Mouse (Mus musculus) CH12.LX (cell line): ENCODE measurements around the gene Krtap28-13. TPM values are rescaled to one million over a fixed set of nuclear protein-coding genes. Genes with fewer than 3 reads are reported as not detected.
A peak's percentile ranks its signal among the peaks of the same experiment; 100 is the strongest.

ENCODE experiments used
- DNase-seq: peaks from one replicate; pipeline ENCODE4 v3.0.0-alpha.2; 2013; ENCODE audit errors: extremely low read depth
- H3K27ac ChIP-seq: 2 replicates; pipeline ENCODE4 v1.5.1; 2012; ENCODE audit warnings: low read depth, mild to moderate bottlenecking, control low read depth, moderate library complexity; ENCODE audit not compliant: insufficient read depth
- H3K27me3 ChIP-seq: replicated peaks from 2 replicates; pipeline ENCODE3; 2012; ENCODE audit warnings: inconsistent platforms
- H3K36me3 ChIP-seq, 2 experiments: replicated peaks in 1 of 2; 2 replicates each; pipeline versions ENCODE3 to v1.6.1; 2012; ENCODE audit warnings: inconsistent platforms in 1 of 2, low read length in 1 of 2, mild to moderate bottlenecking in 1 of 2, mixed read lengths in 1 of 2, moderate library complexity in 1 of 2; ENCODE audit not compliant: control insufficient read depth in 1 of 2, insufficient read depth in 1 of 2
- H3K4me1 ChIP-seq, 2 experiments: 2 replicates each; pipeline ENCODE4 v1.6.1; 2012; ENCODE audit warnings: inconsistent platforms in 1 of 2, moderate library complexity in 1 of 2; ENCODE audit not compliant: insufficient read depth in 2 of 2, control insufficient read depth in 1 of 2
- H3K4me2 ChIP-seq: 2 replicates; pipeline ENCODE4 v1.6.1; 2012; ENCODE audit warnings: low read depth, mild to moderate bottlenecking, control low read depth; ENCODE audit not compliant: poor library complexity, insufficient read depth, severe bottlenecking
- H3K4me3 ChIP-seq, 3 experiments: fragments of 150-350 bp in 1 of 3; sonication (generic) in 1 of 3; replicated peaks in 1 of 3; 2 replicates each; pipeline versions ENCODE3 to v1.5.1; 2011 to 2012; ENCODE audit warnings: low read depth in 2 of 3, low read length in 2 of 3, mild to moderate bottlenecking in 2 of 3, moderate library complexity in 2 of 3, control low read depth in 1 of 3, improper control_type of control experiment in 1 of 3, inconsistent platforms in 1 of 3, mixed read lengths in 1 of 3; ENCODE audit not compliant: poor library complexity in 1 of 3
- H3K79me2 ChIP-seq: replicated peaks from 2 replicates; pipeline ENCODE4 v1.6.1; 2012; ENCODE audit warnings: mild to moderate bottlenecking, moderate library complexity; ENCODE audit not compliant: control insufficient read depth, poor library complexity, insufficient read depth, severe bottlenecking; ENCODE audit errors: extremely low read depth
- H3K9ac ChIP-seq: 2 replicates; pipeline ENCODE4 v1.6.1; 2012; ENCODE audit warnings: low read depth, mild to moderate bottlenecking, control low read depth, moderate library complexity; ENCODE audit not compliant: insufficient read depth
- H3K9me3 ChIP-seq: replicated peaks from 2 replicates; pipeline ENCODE3; 2012; ENCODE audit warnings: low read length, inconsistent platforms, mixed read lengths
- BHLHE40 ChIP-seq: IDR thresholded peaks from 2 replicates; pipeline ENCODE4 v1.6.1; 2011; ENCODE audit warnings: mild to moderate bottlenecking, low read depth, low read length, improper control_type of control experiment
- CHD1 ChIP-seq: IDR thresholded peaks from 2 replicates; pipeline ENCODE4 v1.6.1; 2012; ENCODE audit warnings: low read depth, low read length, improper control_type of control experiment, inconsistent platforms
- CHD2 ChIP-seq: IDR thresholded peaks from 2 replicates; pipeline ENCODE4 v1.6.1; 2011; ENCODE audit warnings: low read length, improper control_type of control experiment
- CTCF ChIP-seq, 2 experiments: IDR thresholded peaks in 1 of 2; conservative IDR thresholded peaks in 1 of 2; 2 replicates each; pipeline ENCODE4 v1.5.1; 2011 to 2012; ENCODE audit warnings: low read depth in 2 of 2, low read length in 2 of 2, improper control_type of control experiment in 1 of 2, inconsistent platforms in 1 of 2, mild to moderate bottlenecking in 1 of 2, moderate library complexity in 1 of 2
- E2F4 ChIP-seq: IDR thresholded peaks from 2 replicates; pipeline ENCODE4 v1.6.1; 2011; ENCODE audit warnings: low read depth, low read length, improper control_type of control experiment; ENCODE audit not compliant: insufficient replicate concordance
- ELF1 ChIP-seq: IDR thresholded peaks from 2 replicates; pipeline ENCODE4 v1.6.1; 2014; ENCODE audit warnings: low read depth, mild to moderate bottlenecking, inconsistent platforms, low read length, improper control_type of control experiment
- EP300 ChIP-seq: IDR thresholded peaks from 2 replicates; pipeline ENCODE4 v1.6.1; 2011; ENCODE audit warnings: low read length, improper control_type of control experiment
- ETS1 ChIP-seq: conservative IDR thresholded peaks from 2 replicates; pipeline ENCODE4 v1.6.1; 2012; ENCODE audit warnings: low read depth, mild to moderate bottlenecking, inconsistent platforms, low read length, improper control_type of control experiment, moderate library complexity
- GABPA ChIP-seq: IDR thresholded peaks from 2 replicates; pipeline ENCODE4 v1.6.1; 2012; ENCODE audit warnings: low read depth, low read length, improper control_type of control experiment, inconsistent platforms; ENCODE audit not compliant: insufficient replicate concordance
- HCFC1 ChIP-seq: IDR thresholded peaks from 2 replicates; pipeline ENCODE4 v1.6.1; 2012; ENCODE audit warnings: low read depth, mild to moderate bottlenecking, inconsistent platforms, low read length, improper control_type of control experiment
- JUN ChIP-seq: IDR thresholded peaks from 2 replicates; pipeline ENCODE4 v1.6.1; 2011; ENCODE audit warnings: low read depth, mild to moderate bottlenecking, low read length, improper control_type of control experiment, moderate library complexity; ENCODE audit not compliant: insufficient read depth
- KAT2A ChIP-seq: IDR thresholded peaks from 2 replicates; pipeline ENCODE4 v1.6.1; 2012; ENCODE audit warnings: low read length, improper control_type of control experiment, inconsistent platforms; ENCODE audit not compliant: insufficient replicate concordance
- MEF2A ChIP-seq: IDR thresholded peaks from 2 replicates; pipeline ENCODE4 v1.6.1; 2014; ENCODE audit warnings: low read depth, mild to moderate bottlenecking, inconsistent platforms, low read length, improper control_type of control experiment, borderline replicate concordance
- NELFE ChIP-seq: IDR thresholded peaks from 2 replicates; pipeline ENCODE4 v1.6.1; 2011; ENCODE audit warnings: low read depth, low read length, improper control_type of control experiment
- NRF1 ChIP-seq: IDR thresholded peaks from 2 replicates; pipeline ENCODE4 v1.6.1; 2014; ENCODE audit warnings: low read depth, mild to moderate bottlenecking, inconsistent platforms, low read length, improper control_type of control experiment, moderate library complexity
- POLR2A ChIP-seq: IDR thresholded peaks from 2 replicates; pipeline ENCODE4 v1.6.1; 2011; ENCODE audit warnings: low read depth, mild to moderate bottlenecking, improper control_type of control experiment, low read length
- POLR2AphosphoS2 ChIP-seq: IDR thresholded peaks from 2 replicates; pipeline ENCODE4 v1.6.1; 2011; ENCODE audit warnings: low read depth, low read length, improper control_type of control experiment
- RAD21 ChIP-seq: IDR thresholded peaks from 2 replicates; pipeline ENCODE4 v1.6.1; 2011; ENCODE audit warnings: low read depth, mild to moderate bottlenecking, low read length, improper control_type of control experiment, moderate library complexity
- RCOR1 ChIP-seq: conservative IDR thresholded peaks from 2 replicates; pipeline ENCODE4 v1.6.1; 2012; ENCODE audit warnings: low read depth, mild to moderate bottlenecking, inconsistent platforms, low read length, improper control_type of control experiment
- SIN3A ChIP-seq: IDR thresholded peaks from 2 replicates; pipeline ENCODE4 v1.6.1; 2012; ENCODE audit warnings: low read length, improper control_type of control experiment, inconsistent platforms
- SMC3 ChIP-seq: IDR thresholded peaks from 2 replicates; pipeline ENCODE4 v1.6.1; 2011; ENCODE audit warnings: low read depth, low read length, improper control_type of control experiment
- TCF12 ChIP-seq: IDR thresholded peaks from 2 replicates; pipeline ENCODE4 v1.6.1; 2014; ENCODE audit warnings: low read depth, mild to moderate bottlenecking, inconsistent platforms, low read length, improper control_type of control experiment
- UBTF ChIP-seq: IDR thresholded peaks from 2 replicates; pipeline ENCODE4 v1.6.1; 2012; ENCODE audit warnings: low read depth, mild to moderate bottlenecking, inconsistent platforms, low read length, improper control_type of control experiment, moderate library complexity
- USF1 ChIP-seq: IDR thresholded peaks from 2 replicates; pipeline ENCODE4 v1.6.1; 2014; ENCODE audit warnings: low read depth, mild to moderate bottlenecking, inconsistent platforms, low read length, improper control_type of control experiment
- USF2 ChIP-seq: conservative IDR thresholded peaks from 2 replicates; pipeline ENCODE4 v1.6.1; 2011; ENCODE audit warnings: low read depth, low read length, improper control_type of control experiment
- ZC3H11A ChIP-seq: IDR thresholded peaks from 2 replicates; pipeline ENCODE4 v1.6.1; 2012; ENCODE audit warnings: low read depth, mild to moderate bottlenecking, inconsistent platforms, low read length, improper control_type of control experiment
- ZKSCAN1 ChIP-seq: IDR thresholded peaks from 2 replicates; pipeline ENCODE4 v1.6.1; 2012; ENCODE audit warnings: low read depth, inconsistent platforms, low read length, improper control_type of control experiment, borderline replicate concordance
- ZNF384 ChIP-seq: IDR thresholded peaks from 2 replicates; pipeline ENCODE4 v1.6.1; 2012; ENCODE audit warnings: low read depth, low read length, improper control_type of control experiment, inconsistent platforms
- dilution Hi-C: fragments of 300-500 bp; cut with MboI; formaldehyde crosslinking; loops from 2 replicates; pipeline ENCODE4 v1.14.3; 2020; ENCODE audit warnings: low sequenced_read_pairs; ENCODE audit not compliant: extremely low pct_unique_long_range_greater_than_20kb, extremely low pct_ligation_motif_present
- in situ Hi-C: fragments of 300-500 bp; cut with MboI; formaldehyde crosslinking; loops from 3 replicates; pipeline ENCODE4 v1.14.3; 2019; ENCODE audit warnings: low sequenced_read_pairs, low pct_ligation_motif_present, low pct_unique_long_range_greater_than_20kb, mixed read lengths
- polyA plus RNA-seq: library from polyadenylated mRNA; unstranded; fragments of >175 nt; gene quantifications from 2 replicates; pipeline ENCODE4 v1.2.1, GENCODE M21; 2012; ENCODE audit warnings: low read depth; ENCODE audit not compliant: insufficient read length
- total RNA-seq, 2 experiments: library from RNA; depleted of rRNA; stranded (reverse); fragments of 300-350 nt in 1 of 2; fragments of >200 nt in 1 of 2; gene quantifications; 2 replicates each; pipeline ENCODE4 v1.2.3; 2012 to 2014

The Krtap28-13 gene
- total and polyA plus RNA-seq, 3 experiments = not detected

DNA sequence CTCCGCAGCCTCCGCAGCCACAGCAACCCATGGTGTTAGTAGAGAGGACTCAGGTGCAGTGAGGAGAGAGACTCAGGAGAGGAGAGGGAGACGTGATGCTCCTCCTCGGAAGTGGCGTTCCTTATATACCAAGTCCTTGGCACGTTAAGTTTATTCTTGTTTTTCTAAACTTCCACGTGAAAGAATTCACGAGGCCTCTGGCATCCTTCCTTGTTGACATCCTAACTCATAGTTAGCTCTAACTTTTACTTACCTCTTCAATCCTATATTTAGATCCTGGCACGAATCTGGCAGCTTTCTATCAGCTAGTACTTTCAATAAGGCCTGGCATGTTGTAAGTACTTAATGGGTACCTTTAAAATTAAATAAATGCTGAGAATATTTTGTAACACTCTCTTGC, 1.5 kb upstream of the Krtap28-13 start, which contains the start of gene A030005K14Rik:
Gene A030005K14Rik, minus strand, starts transcription at position 101 of the 400 bp plus-strand sequence.
- Histone ChIP-seq H3K9ac (no peak within 1 kb of the TSS), H3K4me1 (no peaks in the 10 kb centered on the region), H3K27me3 (no peaks in the 10 kb centered on the region), H3K4me2 (no peak within 1 kb of the TSS), H3K36me3 (no peaks in the 10 kb centered on the region), H3K9me3 (no peaks in the 10 kb centered on the region), H3K4me3 (no peak within 1 kb of the TSS), H3K27ac (no peak within 1 kb of the TSS), H3K79me2 (no peaks in the 10 kb centered on the region)
- no peak for DNase-seq
- dilution Hi-C loops (no loop called here), in situ Hi-C loops (no loop called here)
- TF ChIP-seq SIN3A (no peak), CHD2 (no peak), UBTF (no peak), EP300 (no peak), RAD21 (no peak), NELFE (no peak), CHD1 (no peak), MEF2A (no peak), NRF1 (no peak), E2F4 (no peak), JUN (no peak), HCFC1 (no peak), POLR2AphosphoS2 (no peak), ELF1 (no peak), POLR2A (no peak), BHLHE40 (no peak), RCOR1 (no peak), KAT2A (no peak), GABPA (no peak)

DNA sequence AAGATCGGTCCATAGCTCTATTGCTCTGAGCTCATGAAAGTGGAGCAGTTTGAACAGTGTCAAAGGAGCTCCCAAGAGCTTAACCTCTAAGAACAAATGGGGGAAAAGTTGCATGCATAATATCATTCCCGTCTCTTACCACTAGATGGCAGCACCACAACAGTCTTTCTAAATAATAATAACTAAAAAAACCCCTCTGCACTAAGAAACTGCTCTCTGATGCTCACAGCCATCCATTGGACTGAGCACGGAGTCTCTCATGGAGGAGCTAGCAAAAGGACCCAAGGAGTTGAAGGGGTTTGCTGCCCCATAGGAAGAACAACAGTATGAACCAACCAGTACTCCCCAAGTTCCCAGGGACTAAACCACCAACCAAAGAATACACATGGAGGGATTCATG, 4.1 kb downstream of the Krtap28-13 start:
- H3K4me3 ChIP-seq = no peak overlapping the region
- H3K9me3 ChIP-seq = no peaks in the 10 kb centered on the region
- no peaks in the 10 kb centered on the region for H3K36me3 ChIP-seq
- H3K79me2 ChIP-seq = no peaks in the 10 kb centered on the region
- TF ChIP-seq SMC3 = peak; percentile 65
- TF ChIP-seq RAD21 = peak; percentile 82
- TF ChIP-seq ETS1 = no peak
- TF ChIP-seq CTCF (conservative IDR thresholded peaks at IDR 0.05 in 1 of 2, IDR thresholded peaks at IDR 0.05 in 1 of 2; ENCODE audit: low read depth in 2 of 2, low read length in 2 of 2) = peak; percentile 79 to 85
- no peak for TF ChIP-seq POLR2A
- no peak for TF ChIP-seq ZKSCAN1
- TF ChIP-seq ZNF384 = peak; percentile 61; the same call in 1 of the 2 replicates
- no peak for TF ChIP-seq HCFC1
- peak; percentile 43; the same call in 1 of the 2 replicates for TF ChIP-seq ZC3H11A
- no peak for TF ChIP-seq USF1
- no peak for TF ChIP-seq USF2
- TF ChIP-seq NELFE = no peak
- no peak for TF ChIP-seq GABPA
- no peak for TF ChIP-seq TCF12
- no peak for TF ChIP-seq BHLHE40
- in situ Hi-C loops (loop anchor here (10.0 kb wide), 1 partner anchor 650 kb away; no protein-coding TSS in a partner anchor), dilution Hi-C loops (no loop called here)
- no peak overlapping the region for H3K27ac ChIP-seq
- H3K9ac ChIP-seq = no peak overlapping the region
- H3K4me1 ChIP-seq = no peaks in the 10 kb centered on the region
- H3K4me2 ChIP-seq = 0 out of 2 replicates have a peak overlapping the region, but pooled peaks have one; percentile 29
- no peaks in the 10 kb centered on the region for H3K27me3 ChIP-seq
- peak; percentile 60 for DNase-seq
